Mouse (Mus musculus) spleen, postnatal 14 days (tissue): ENCODE data around the gene Cst11.
"Not testable (repeated sequence)": the region's sequence is repeated elsewhere in the genome, so short reads cannot be mapped to it uniquely, and the experiment has no call there.

Experiments used
- DNase-seq, 2 experiments: peaks; one replicate each; pipeline ENCODE4 v3.0.0; 2021 to 2022; ENCODE audit warnings: low spot score in 2 of 2

The Cst11 gene

GRCm38 (mm10) chr2:148771397-148771796, at the start of gene Cst11:
Cst11 (minus strand) TSS chr2:148771497.
- DNase-seq, result not testable (repeated sequence)

- no peak for DNase-seq
Measured at GRCm38 (mm10) chr2:148819909-148820308, 48.6 kb upstream of the Cst11 start, which contains the start of gene Cst13. Cst13 (plus strand) TSS chr2:148820081.

- no peak for DNase-seq
Measured at GRCm38 (mm10) chr2:148806696-148807095, 35.4 kb upstream of the Cst11 start.

- no peak for DNase-seq
Measured at GRCm38 (mm10) chr2:148801491-148801921, 30.2 kb upstream of the Cst11 start.

GRCm38 (mm10) chr2:148798485-148798884, 27.2 kb upstream of the Cst11 start, which contains the start of gene Cst8:
Cst8 (plus strand) TSS chr2:148798785.
- no peak for DNase-seq

GRCm38 (mm10) chr2:148789142-148789541, 17.8 kb upstream of the Cst11 start, which contains the start of gene Cst12:
Cst12 (plus strand) TSS chr2:148789361.
- DNase-seq, result no peak

GRCm38 (mm10) chr2:148781709-148782108, 10.4 kb upstream of the Cst11 start, which contains the start of gene 8030411F24Rik:
8030411F24Rik (plus strand) TSS chr2:148782009.
- no peak for DNase-seq

- peak in 1 of 2 experiments; percentile 20 for DNase-seq
Measured at GRCm38 (mm10) chr2:148763648-148764388, 7.5 kb downstream of the Cst11 start.

- no peak for DNase-seq
Measured at GRCm38 (mm10) chr2:148754310-148754846, 16.9 kb downstream of the Cst11 start.

GRCm38 (mm10) chr2:148751893-148752813, 19.1 kb downstream of the Cst11 start:
- DNase-seq, result peak; percentile 9 to 56

- no peak for DNase-seq
Measured at GRCm38 (mm10) chr2:148750058-148750457, 21.2 kb downstream of the Cst11 start, which contains the start of gene Cstl1. Cstl1 (plus strand) TSS chr2:148750358.

- DNase-seq, result no peak
Measured at GRCm38 (mm10) chr2:148743846-148744407, 27.4 kb downstream of the Cst11 start.

GRCm38 (mm10) chr2:148743001-148743400, 28.3 kb downstream of the Cst11 start:
- no peak for DNase-seq

GRCm38 (mm10) chr2:148732327-148733000, 38.8 kb downstream of the Cst11 start, which contains the start of gene Napb:
Napb (minus strand) TSS chr2:148732467.
- DNase-seq, result peak; percentile 33 to 38

GRCm38 (mm10) chr2:148731614-148732326, 39.5 kb downstream of the Cst11 start:
- no peak for DNase-seq

- DNase-seq, result no peak
Measured at GRCm38 (mm10) chr2:148719271-148719995, 51.9 kb downstream of the Cst11 start.
